Comparison of ENCODE assay signal across 8 mouse cellular contexts in the genomic region with DNA sequence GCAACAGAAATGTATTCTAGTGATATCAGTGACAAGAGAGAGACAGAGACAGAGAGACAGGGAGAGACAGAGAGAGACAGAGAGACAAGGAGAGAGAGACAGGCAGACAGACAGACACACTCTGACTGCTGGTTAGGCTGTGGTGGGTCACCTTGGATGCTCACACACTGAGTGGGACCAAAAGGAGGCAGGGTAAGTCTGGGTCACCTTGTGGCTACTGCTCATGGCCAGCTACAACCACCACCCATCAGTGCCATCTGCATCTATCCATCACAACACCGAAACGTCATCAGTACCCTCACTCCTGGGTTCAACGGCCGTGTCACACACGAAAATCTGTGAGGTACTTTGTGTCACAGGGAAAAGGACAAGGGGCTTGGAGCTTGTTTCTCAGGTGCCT. TPM values are rescaled to one million over a fixed set of nuclear protein-coding genes. Genes with fewer than 3 reads are reported as not detected.
A peak's percentile ranks its signal among the peaks of the same experiment; 100 is the strongest.
DNase-seq lines count a peak whose midpoint lies in the region; ATAC-seq and TF ChIP-seq lines count a peak whose summit lies in the region.

No protein-coding gene starts in this region.

- WGBS in heart, embryonic 12.5 days = 73% methylated on average over 5 of the region's 5 CpGs
- WGBS in hindbrain, embryonic 15.5 days = 69% methylated on average over 5 of the region's 5 CpGs
- 86% methylated on average over 5 of the region's 5 CpGs for WGBS in midbrain, embryonic 10.5 days

- no peaks in the 10 kb centered on the region for H3K27me3 ChIP-seq in heart, embryonic 12.5 days (replicated peaks)
- H3K27me3 ChIP-seq in hindbrain, embryonic 15.5 days = no peaks in the 10 kb centered on the region
- peaks cover 13% of the 10 kb centered on the region for H3K27me3 ChIP-seq in midbrain, embryonic 10.5 days (ENCODE audit: low read depth, poor library complexity, severe bottlenecking)

- no peak for TF ChIP-seq CTCF in bone marrow macrophage, adult 2 months (IDR thresholded peaks at IDR 0.05; ENCODE audit: low read depth, low read length)

- no peak for DNase-seq in heart, postnatal 36 days
- DNase-seq in midbrain, embryonic 10.5 days (ENCODE audit: low spot score) = no peak
- DNase-seq in embryo, embryonic 11 days = no peak
- no peak for DNase-seq in left cerebral cortex, postnatal 36 days (ENCODE audit: low spot score in 2 of 2)
- DNase-seq in right cerebral cortex, postnatal 36 days (ENCODE audit: low spot score in 2 of 2) = no peak

- H3K9me3 ChIP-seq in heart, embryonic 12.5 days (replicated peaks) = no peaks in the 10 kb centered on the region
- H3K9me3 ChIP-seq in hindbrain, embryonic 15.5 days = no peaks in the 10 kb centered on the region
- no peaks in the 10 kb centered on the region for H3K9me3 ChIP-seq in midbrain, embryonic 10.5 days (replicated peaks)

- ATAC-seq in heart, embryonic 12.5 days (ENCODE audit: insufficient number of reproducible peaks, low FRiP score) = no peak
- peak; percentile 12 for ATAC-seq in hindbrain, embryonic 15.5 days (ENCODE audit: low FRiP score, low read depth)

- H3K4me1 ChIP-seq in heart, embryonic 12.5 days (replicated peaks) = peaks cover 14% of the 10 kb centered on the region
- peaks cover 17% of the 10 kb centered on the region for H3K4me1 ChIP-seq in bone marrow macrophage, adult 2 months (ENCODE audit: control insufficient read depth, insufficient read depth, low read length)
- H3K4me1 ChIP-seq in hindbrain, embryonic 15.5 days (replicated peaks) = peaks cover 40% of the 10 kb centered on the region
- H3K4me1 ChIP-seq in midbrain, embryonic 10.5 days = peaks cover 33% of the 10 kb centered on the region

- intact Hi-C loops in heart, postnatal 36 days (cut with DNase I) = loop anchor here (5.0 kb wide), 1 partner anchor 55 kb away; no protein-coding TSS in a partner anchor
- intact Hi-C loops in left cerebral cortex, postnatal 36 days (cut with DNase I) = loop anchor here (5.0 to 10.0 kb wide), 3 partner anchors 35 to 220 kb away; a partner anchor contains a TSS

- H3K4me2 ChIP-seq in heart, embryonic 12.5 days = peak overlapping the region; percentile 53
- H3K4me2 ChIP-seq in hindbrain, embryonic 15.5 days = peak overlapping the region; percentile 48

- H3K36me3 ChIP-seq in heart, embryonic 12.5 days = no peaks in the 10 kb centered on the region
- H3K36me3 ChIP-seq in hindbrain, embryonic 15.5 days = no peaks in the 10 kb centered on the region
- H3K36me3 ChIP-seq in midbrain, embryonic 10.5 days = no peaks in the 10 kb centered on the region

- no peak overlapping the region for H3K4me3 ChIP-seq in heart, embryonic 12.5 days
- peak overlapping the region; percentile 37; the same call in 1 of the 2 replicates for H3K4me3 ChIP-seq in bone marrow macrophage, adult 2 months (ENCODE audit: insufficient read depth, low read length)
- no peak overlapping the region for H3K4me3 ChIP-seq in hindbrain, embryonic 15.5 days
- peak overlapping the region; percentile 25; the same call in 1 of the 2 replicates for H3K4me3 ChIP-seq in midbrain, embryonic 10.5 days

- H3K27ac ChIP-seq in heart, embryonic 12.5 days (ENCODE audit: poor library complexity, severe bottlenecking) = no peak overlapping the region
- H3K27ac ChIP-seq in bone marrow macrophage, adult 2 months (ENCODE audit: insufficient read depth, low read depth, low read length) = no peak overlapping the region
- peak overlapping the region; percentile 65 for H3K27ac ChIP-seq in hindbrain, embryonic 15.5 days (replicated peaks)
- peak overlapping the region; percentile 80 for H3K27ac ChIP-seq in midbrain, embryonic 10.5 days (replicated peaks)

- TF ChIP-seq POLR2A in bone marrow macrophage, adult 2 months (IDR thresholded peaks at IDR 0.05; ENCODE audit: borderline replicate concordance, low read depth, low read length) = no peak

- H3K9ac ChIP-seq in heart, embryonic 12.5 days = peak overlapping the region; percentile 29
- peak overlapping the region; percentile 24; the same call in 1 of the 2 replicates for H3K9ac ChIP-seq in hindbrain, embryonic 15.5 days

RNA-seq across cellular contexts. Expression of a gene that starts 53.6 kb away (rescaled TPM):
- 6.9 and 8.3 TPM in 2 replicates for polyA plus RNA-seq in heart, embryonic 12.5 days (2016; fragmentation: Nextera tagmentation; extraction: Ambion mirVana)
- 1 to 10 TPM; 1.7 to 2.8 TPM for total RNA-seq in heart, postnatal 36 days (2021)
- polyA plus RNA-seq in bone marrow macrophage, adult 2 months (2012; ENCODE audit: insufficient read depth, insufficient read length, missing spikeins) = not detected in 2 replicates
- 78.8 and 87.2 TPM in 2 replicates for polyA plus RNA-seq in hindbrain, embryonic 15.5 days (2015; fragmentation: Nextera tagmentation; extraction: Ambion mirVana)
- 13.6 and 19.8 TPM in 2 replicates for polyA plus RNA-seq in midbrain, embryonic 10.5 days (2016; fragmentation: Nextera tagmentation; extraction: Ambion mirVana)
- 100 to 1,000 TPM; 224 to 236 TPM for total RNA-seq in left cerebral cortex, postnatal 36 days (2021)

RNA-seq across cellular contexts. Expression of a gene that starts 58.0 kb away (rescaled TPM):
- 61.0 and 65.1 TPM in 2 replicates for polyA plus RNA-seq in heart, embryonic 12.5 days (2016; fragmentation: Nextera tagmentation; extraction: Ambion mirVana)
- total RNA-seq in heart, postnatal 36 days (2021) = 10 to 100 TPM; 14.5 to 18.3 TPM
- polyA plus RNA-seq in bone marrow macrophage, adult 2 months (2012; ENCODE audit: insufficient read depth, insufficient read length, missing spikeins) = 27.9 and 28.1 TPM in 2 replicates
- polyA plus RNA-seq in hindbrain, embryonic 15.5 days (2015; fragmentation: Nextera tagmentation; extraction: Ambion mirVana) = 73.8 and 75.7 TPM in 2 replicates
- polyA plus RNA-seq in midbrain, embryonic 10.5 days (2016; fragmentation: Nextera tagmentation; extraction: Ambion mirVana) = 118 and 120 TPM in 2 replicates
- total RNA-seq in left cerebral cortex, postnatal 36 days (2021) = 10 to 100 TPM; 26.0 to 28.0 TPM

Comparison
In these comparisons a context has a peak if more than half of its experiments do, and no peak if none do; other contexts are left out.
1. H3K27ac ChIP-seq: peak in hindbrain, embryonic 15.5 days (single experiment) and midbrain, embryonic 10.5 days (single experiment); none in heart, embryonic 12.5 days (single experiment) and bone marrow macrophage, adult 2 months (single experiment).
2. H3K4me3 ChIP-seq: peak in bone marrow macrophage, adult 2 months (single experiment) and midbrain, embryonic 10.5 days (single experiment); none in heart, embryonic 12.5 days (single experiment) and hindbrain, embryonic 15.5 days (single experiment).